Mouse (Mus musculus) bone marrow, adult 2 months (tissue): ENCODE measurements around the gene Chpf.

Source experiments
- CTCF ChIP-seq: fragments of 200-500 bp; IDR thresholded peaks from 2 replicates; pipeline ENCODE4 v1.5.1; 2011; ENCODE audit warnings: low read length, control low read depth; ENCODE audit not compliant: control insufficient read depth, insufficient read depth
- POLR2A ChIP-seq: fragments of 200-500 bp; IDR thresholded peaks from 2 replicates; pipeline ENCODE4 v1.6.1; 2011; ENCODE audit warnings: low read depth, mild to moderate bottlenecking, control low read depth, low read length, borderline replicate concordance; ENCODE audit not compliant: control insufficient read depth

DNA sequence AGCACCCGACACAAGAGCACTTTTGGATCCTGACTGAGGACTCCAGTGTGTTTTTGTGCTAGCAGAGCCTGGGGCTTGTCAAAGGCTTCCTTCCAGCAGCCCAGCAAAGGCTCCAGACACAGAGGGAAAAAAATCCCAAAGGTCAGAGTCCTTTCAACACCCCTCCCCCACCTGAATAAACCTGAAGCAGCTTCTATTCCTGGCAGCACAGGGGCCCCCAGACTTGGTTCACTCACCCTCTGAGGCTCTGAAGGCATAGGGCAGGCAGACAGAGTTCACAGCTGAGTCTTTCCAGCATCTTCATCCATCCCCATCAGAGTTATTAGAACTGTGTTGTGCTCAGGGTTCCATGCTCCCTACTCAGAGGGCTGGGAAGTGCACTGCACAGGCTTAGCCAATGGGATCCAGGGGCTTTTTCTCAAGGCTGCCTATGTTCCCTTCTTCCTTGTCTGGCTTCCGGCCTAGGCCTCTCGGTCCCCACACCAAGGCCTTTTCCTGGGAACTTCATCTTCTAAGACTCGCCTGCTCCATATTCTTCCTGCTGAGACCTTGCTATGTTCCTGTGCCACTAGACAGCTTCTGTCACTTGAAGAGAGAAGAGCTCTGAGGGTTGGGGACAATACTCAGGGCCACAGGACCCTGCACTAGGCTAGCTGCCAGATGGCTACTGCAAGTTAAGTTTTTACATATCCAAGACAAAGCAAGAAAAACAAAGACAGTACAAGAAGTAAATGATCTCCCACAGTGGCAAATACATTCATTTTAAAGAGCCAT is 32.5 kb upstream of the Chpf start:
- no peak for TF ChIP-seq POLR2A
- no peak for TF ChIP-seq CTCF
